Mouse (Mus musculus) erythroblast, embryonic 14.5 days (primary cell): ENCODE measurements around the gene Cdk14.

Experiments
- GATA1 ChIP-seq: IDR thresholded peaks from 2 replicates; pipeline ENCODE4 v1.6.1; 2012; ENCODE audit warnings: low read length, inconsistent platforms, mixed read lengths
- TAL1 ChIP-seq: IDR thresholded peaks from 3 replicates; pipeline ENCODE4 v1.6.1; 2012; ENCODE audit warnings: low read length, inconsistent platforms, mixed read lengths

- TF ChIP-seq GATA1 (no peak), TAL1 (no peak)
Observed at GRCm38 (mm10) chr5:5374393-5374792, 45.7 kb downstream of the Cdk14 start.
